Mouse (Mus musculus): ENCODE results near the gene Sorcs2.
A peak's percentile ranks its signal among the peaks of the same experiment; 100 is the strongest.

Sorcs2 gene

GRCm38 (mm10) chr5:36220626-36221025, 177.3 kb downstream of the Sorcs2 start:
- no peak for DNase-seq

- no peak for DNase-seq
Measured at GRCm38 (mm10) chr5:36220105-36220504, 177.8 kb downstream of the Sorcs2 start.

- no peak for DNase-seq
Measured at GRCm38 (mm10) chr5:36213310-36213709, 184.6 kb downstream of the Sorcs2 start.

GRCm38 (mm10) chr5:36208803-36209202, 189.1 kb downstream of the Sorcs2 start:
- DNase-seq, result no peak

- peak; percentile 14 for DNase-seq
Measured at GRCm38 (mm10) chr5:36205397-36205796, 192.5 kb downstream of the Sorcs2 start.

- no peak for DNase-seq
Measured at GRCm38 (mm10) chr5:36203916-36204315, 194.0 kb downstream of the Sorcs2 start, which contains the start of gene Psapl1. Gene Psapl1 (plus strand): TSS chr5:36204021.

- no peak for DNase-seq
Measured at GRCm38 (mm10) chr5:36203421-36203820, 194.5 kb downstream of the Sorcs2 start.

- no peak for DNase-seq
Measured at GRCm38 (mm10) chr5:36202781-36203180, 195.2 kb downstream of the Sorcs2 start.

GRCm38 (mm10) chr5:36199519-36199918, 198.4 kb downstream of the Sorcs2 start:
- DNase-seq, result no peak

- DNase-seq, result no peak
Measured at GRCm38 (mm10) chr5:36195436-36195835, 202.5 kb downstream of the Sorcs2 start.

- DNase-seq, result no peak
Measured at GRCm38 (mm10) chr5:36194631-36195030, 203.3 kb downstream of the Sorcs2 start.

- DNase-seq, result no peak
Measured at GRCm38 (mm10) chr5:36192677-36193076, 205.3 kb downstream of the Sorcs2 start.

- DNase-seq, result peak; percentile 17
Measured at GRCm38 (mm10) chr5:36191876-36192275, 206.1 kb downstream of the Sorcs2 start.

- DNase-seq, result no peak
Measured at GRCm38 (mm10) chr5:36191285-36191684, 206.7 kb downstream of the Sorcs2 start.

- peak; percentile 14 for DNase-seq
Measured at GRCm38 (mm10) chr5:36188310-36188709, 209.6 kb downstream of the Sorcs2 start.

- DNase-seq, result no peak
Measured at GRCm38 (mm10) chr5:36186294-36187053, 211.5 kb downstream of the Sorcs2 start.

GRCm38 (mm10) chr5:36182326-36182725, 215.6 kb downstream of the Sorcs2 start:
- DNase-seq, result no peak

GRCm38 (mm10) chr5:36179708-36180107, 218.2 kb downstream of the Sorcs2 start:
- no peak for DNase-seq

GRCm38 (mm10) chr5:36178785-36179184, 219.2 kb downstream of the Sorcs2 start:
- DNase-seq, result no peak

- DNase-seq, result no peak
Measured at GRCm38 (mm10) chr5:36178215-36178614, 219.7 kb downstream of the Sorcs2 start.

- no peak for DNase-seq
Measured at GRCm38 (mm10) chr5:36176873-36177272, 221.1 kb downstream of the Sorcs2 start.

GRCm38 (mm10) chr5:36176409-36176808, 221.5 kb downstream of the Sorcs2 start:
- DNase-seq, result peak; percentile 13

GRCm38 (mm10) chr5:36174569-36175115, 223.3 kb downstream of the Sorcs2 start:
- DNase-seq, result no peak

GRCm38 (mm10) chr5:36168963-36169650, 228.8 kb downstream of the Sorcs2 start:
- DNase-seq, result no peak

All from lung, postnatal 14 days (tissue).